Mouse (Mus musculus) CH12.LX (cell line): ENCODE data around the gene Stc2. TPM values are rescaled to one million over a fixed set of nuclear protein-coding genes. Genes with fewer than 3 reads are reported as not detected.

Source experiments
- DNase-seq: peaks from one replicate; pipeline ENCODE4 v3.0.0-alpha.2; 2013; ENCODE audit errors: extremely low read depth
- H3K27ac ChIP-seq: 2 replicates; pipeline ENCODE4 v1.5.1; 2012; ENCODE audit warnings: low read depth, mild to moderate bottlenecking, control low read depth, moderate library complexity; ENCODE audit not compliant: insufficient read depth
- H3K27me3 ChIP-seq: replicated peaks from 2 replicates; pipeline ENCODE3; 2012; ENCODE audit warnings: inconsistent platforms
- H3K36me3 ChIP-seq, 2 experiments: replicated peaks in 1 of 2; 2 replicates each; pipeline versions ENCODE3 to v1.6.1; 2012; ENCODE audit warnings: inconsistent platforms in 1 of 2, low read length in 1 of 2, mild to moderate bottlenecking in 1 of 2, mixed read lengths in 1 of 2, moderate library complexity in 1 of 2; ENCODE audit not compliant: control insufficient read depth in 1 of 2, insufficient read depth in 1 of 2
- H3K4me1 ChIP-seq, 2 experiments: 2 replicates each; pipeline ENCODE4 v1.6.1; 2012; ENCODE audit warnings: inconsistent platforms in 1 of 2, moderate library complexity in 1 of 2; ENCODE audit not compliant: insufficient read depth in 2 of 2, control insufficient read depth in 1 of 2
- H3K4me2 ChIP-seq: 2 replicates; pipeline ENCODE4 v1.6.1; 2012; ENCODE audit warnings: low read depth, mild to moderate bottlenecking, control low read depth; ENCODE audit not compliant: poor library complexity, insufficient read depth, severe bottlenecking
- H3K4me3 ChIP-seq, 3 experiments: fragments of 150-350 bp in 1 of 3; sonication (generic) in 1 of 3; replicated peaks in 1 of 3; 2 replicates each; pipeline versions ENCODE3 to v1.5.1; 2011 to 2012; ENCODE audit warnings: low read depth in 2 of 3, low read length in 2 of 3, mild to moderate bottlenecking in 2 of 3, moderate library complexity in 2 of 3, control low read depth in 1 of 3, improper control_type of control experiment in 1 of 3, inconsistent platforms in 1 of 3, mixed read lengths in 1 of 3; ENCODE audit not compliant: poor library complexity in 1 of 3
- H3K79me2 ChIP-seq: replicated peaks from 2 replicates; pipeline ENCODE4 v1.6.1; 2012; ENCODE audit warnings: mild to moderate bottlenecking, moderate library complexity; ENCODE audit not compliant: control insufficient read depth, poor library complexity, insufficient read depth, severe bottlenecking; ENCODE audit errors: extremely low read depth
- H3K9ac ChIP-seq: 2 replicates; pipeline ENCODE4 v1.6.1; 2012; ENCODE audit warnings: low read depth, mild to moderate bottlenecking, control low read depth, moderate library complexity; ENCODE audit not compliant: insufficient read depth
- H3K9me3 ChIP-seq: replicated peaks from 2 replicates; pipeline ENCODE3; 2012; ENCODE audit warnings: low read length, inconsistent platforms, mixed read lengths
- CHD1 ChIP-seq: IDR thresholded peaks from 2 replicates; pipeline ENCODE4 v1.6.1; 2012; ENCODE audit warnings: low read depth, low read length, improper control_type of control experiment, inconsistent platforms
- CHD2 ChIP-seq: IDR thresholded peaks from 2 replicates; pipeline ENCODE4 v1.6.1; 2011; ENCODE audit warnings: low read length, improper control_type of control experiment
- CTCF ChIP-seq, 2 experiments: IDR thresholded peaks in 1 of 2; conservative IDR thresholded peaks in 1 of 2; 2 replicates each; pipeline ENCODE4 v1.5.1; 2011 to 2012; ENCODE audit warnings: low read depth in 2 of 2, low read length in 2 of 2, improper control_type of control experiment in 1 of 2, inconsistent platforms in 1 of 2, mild to moderate bottlenecking in 1 of 2, moderate library complexity in 1 of 2
- ELF1 ChIP-seq: IDR thresholded peaks from 2 replicates; pipeline ENCODE4 v1.6.1; 2014; ENCODE audit warnings: low read depth, mild to moderate bottlenecking, inconsistent platforms, low read length, improper control_type of control experiment
- EP300 ChIP-seq: IDR thresholded peaks from 2 replicates; pipeline ENCODE4 v1.6.1; 2011; ENCODE audit warnings: low read length, improper control_type of control experiment
- ETS1 ChIP-seq: conservative IDR thresholded peaks from 2 replicates; pipeline ENCODE4 v1.6.1; 2012; ENCODE audit warnings: low read depth, mild to moderate bottlenecking, inconsistent platforms, low read length, improper control_type of control experiment, moderate library complexity
- HCFC1 ChIP-seq: IDR thresholded peaks from 2 replicates; pipeline ENCODE4 v1.6.1; 2012; ENCODE audit warnings: low read depth, mild to moderate bottlenecking, inconsistent platforms, low read length, improper control_type of control experiment
- IRF4 ChIP-seq: IDR thresholded peaks from 2 replicates; pipeline ENCODE4 v1.6.1; 2014; ENCODE audit warnings: low read depth, mild to moderate bottlenecking, inconsistent platforms, low read length, improper control_type of control experiment
- JUND ChIP-seq: conservative IDR thresholded peaks from 2 replicates; pipeline ENCODE4 v1.6.1; 2011; ENCODE audit warnings: low read depth, low read length, improper control_type of control experiment
- KAT2A ChIP-seq: IDR thresholded peaks from 2 replicates; pipeline ENCODE4 v1.6.1; 2012; ENCODE audit warnings: low read length, improper control_type of control experiment, inconsistent platforms; ENCODE audit not compliant: insufficient replicate concordance
- MAX ChIP-seq: IDR thresholded peaks from 2 replicates; pipeline ENCODE4 v1.6.1; 2011; ENCODE audit warnings: low read length, improper control_type of control experiment
- MEF2A ChIP-seq: IDR thresholded peaks from 2 replicates; pipeline ENCODE4 v1.6.1; 2014; ENCODE audit warnings: low read depth, mild to moderate bottlenecking, inconsistent platforms, low read length, improper control_type of control experiment, borderline replicate concordance
- MYC ChIP-seq: IDR thresholded peaks from 2 replicates; pipeline ENCODE4 v1.6.1; 2011; ENCODE audit warnings: low read depth, mild to moderate bottlenecking, improper control_type of control experiment, low read length
- NELFE ChIP-seq: IDR thresholded peaks from 2 replicates; pipeline ENCODE4 v1.6.1; 2011; ENCODE audit warnings: low read depth, low read length, improper control_type of control experiment
- NRF1 ChIP-seq: IDR thresholded peaks from 2 replicates; pipeline ENCODE4 v1.6.1; 2014; ENCODE audit warnings: low read depth, mild to moderate bottlenecking, inconsistent platforms, low read length, improper control_type of control experiment, moderate library complexity
- POLR2A ChIP-seq: IDR thresholded peaks from 2 replicates; pipeline ENCODE4 v1.6.1; 2011; ENCODE audit warnings: low read depth, mild to moderate bottlenecking, improper control_type of control experiment, low read length
- POLR2AphosphoS2 ChIP-seq: IDR thresholded peaks from 2 replicates; pipeline ENCODE4 v1.6.1; 2011; ENCODE audit warnings: low read depth, low read length, improper control_type of control experiment
- RCOR1 ChIP-seq: conservative IDR thresholded peaks from 2 replicates; pipeline ENCODE4 v1.6.1; 2012; ENCODE audit warnings: low read depth, mild to moderate bottlenecking, inconsistent platforms, low read length, improper control_type of control experiment
- SIN3A ChIP-seq: IDR thresholded peaks from 2 replicates; pipeline ENCODE4 v1.6.1; 2012; ENCODE audit warnings: low read length, improper control_type of control experiment, inconsistent platforms
- SMC3 ChIP-seq: IDR thresholded peaks from 2 replicates; pipeline ENCODE4 v1.6.1; 2011; ENCODE audit warnings: low read depth, low read length, improper control_type of control experiment
- TCF12 ChIP-seq: IDR thresholded peaks from 2 replicates; pipeline ENCODE4 v1.6.1; 2014; ENCODE audit warnings: low read depth, mild to moderate bottlenecking, inconsistent platforms, low read length, improper control_type of control experiment
- UBTF ChIP-seq: IDR thresholded peaks from 2 replicates; pipeline ENCODE4 v1.6.1; 2012; ENCODE audit warnings: low read depth, mild to moderate bottlenecking, inconsistent platforms, low read length, improper control_type of control experiment, moderate library complexity
- USF1 ChIP-seq: IDR thresholded peaks from 2 replicates; pipeline ENCODE4 v1.6.1; 2014; ENCODE audit warnings: low read depth, mild to moderate bottlenecking, inconsistent platforms, low read length, improper control_type of control experiment
- USF2 ChIP-seq: conservative IDR thresholded peaks from 2 replicates; pipeline ENCODE4 v1.6.1; 2011; ENCODE audit warnings: low read depth, low read length, improper control_type of control experiment
- ZC3H11A ChIP-seq: IDR thresholded peaks from 2 replicates; pipeline ENCODE4 v1.6.1; 2012; ENCODE audit warnings: low read depth, mild to moderate bottlenecking, inconsistent platforms, low read length, improper control_type of control experiment
- ZKSCAN1 ChIP-seq: IDR thresholded peaks from 2 replicates; pipeline ENCODE4 v1.6.1; 2012; ENCODE audit warnings: low read depth, inconsistent platforms, low read length, improper control_type of control experiment, borderline replicate concordance
- ZMIZ1 ChIP-seq: IDR thresholded peaks from 2 replicates; pipeline ENCODE4 v1.6.1; 2012; ENCODE audit warnings: low read depth, mild to moderate bottlenecking, inconsistent platforms, low read length, improper control_type of control experiment
- ZNF384 ChIP-seq: IDR thresholded peaks from 2 replicates; pipeline ENCODE4 v1.6.1; 2012; ENCODE audit warnings: low read depth, low read length, improper control_type of control experiment, inconsistent platforms
- dilution Hi-C: fragments of 300-500 bp; cut with MboI; formaldehyde crosslinking; loops from 2 replicates; pipeline ENCODE4 v1.14.3; 2020; ENCODE audit warnings: low sequenced_read_pairs; ENCODE audit not compliant: extremely low pct_unique_long_range_greater_than_20kb, extremely low pct_ligation_motif_present
- in situ Hi-C: fragments of 300-500 bp; cut with MboI; formaldehyde crosslinking; loops from 3 replicates; pipeline ENCODE4 v1.14.3; 2019; ENCODE audit warnings: low sequenced_read_pairs, low pct_ligation_motif_present, low pct_unique_long_range_greater_than_20kb, mixed read lengths
- polyA plus RNA-seq: library from polyadenylated mRNA; unstranded; fragments of >175 nt; gene quantifications from 2 replicates; pipeline ENCODE4 v1.2.1, GENCODE M21; 2012; ENCODE audit warnings: low read depth; ENCODE audit not compliant: insufficient read length
- total RNA-seq, 2 experiments: library from RNA; depleted of rRNA; stranded (reverse); fragments of 300-350 nt in 1 of 2; fragments of >200 nt in 1 of 2; gene quantifications; 2 replicates each; pipeline ENCODE4 v1.2.3; 2012 to 2014

Stc2 gene
- total and polyA plus RNA-seq, 3 experiments = not detected

DNA sequence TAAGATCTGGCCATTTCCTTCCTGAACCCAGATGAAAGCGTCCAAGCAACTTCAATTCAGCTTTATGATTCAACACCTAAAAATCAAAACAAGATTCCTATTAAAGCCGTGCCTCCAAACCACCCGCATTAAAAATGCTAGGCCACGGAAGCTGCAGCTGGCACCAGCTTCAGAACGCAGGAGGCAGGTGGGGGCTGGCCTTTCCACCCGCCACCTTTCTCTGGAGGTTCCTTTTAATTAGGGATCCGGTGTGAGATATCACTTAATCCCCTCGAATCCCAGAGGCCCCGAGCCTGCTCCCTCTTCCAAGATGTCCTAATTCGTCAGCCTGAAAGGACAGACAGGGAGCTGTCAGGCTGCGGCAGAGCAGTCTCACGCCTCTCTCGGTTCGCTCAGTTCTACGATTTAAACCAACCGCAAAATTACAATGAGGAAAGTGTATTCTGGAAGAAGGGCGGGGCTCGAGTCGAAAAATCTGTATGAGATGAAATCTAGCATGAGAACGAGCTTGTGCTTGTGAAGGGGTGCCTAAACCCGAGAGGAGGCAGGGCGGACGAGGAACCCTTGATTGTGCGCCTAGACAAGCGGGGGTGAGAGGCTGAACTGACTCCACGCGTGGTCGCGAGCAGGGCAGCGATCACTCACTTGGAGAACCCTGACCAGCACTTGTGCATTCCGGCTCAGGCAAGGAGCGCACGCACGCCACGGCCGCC, 1.5 kb downstream of the Stc2 start:
- no peak for DNase-seq
- Histone ChIP-seq H3K4me2 (no peak overlapping the region), H3K79me2 (no peaks in the 10 kb centered on the region), H3K27ac (no peak overlapping the region), H3K9ac (no peak overlapping the region), H3K4me1 (peaks cover 0 to 22% of the 10 kb centered on the region in 2 experiments; a peak in 2 of 4 replicates), H3K4me3 (no peak overlapping the region), H3K36me3 (no peaks in the 10 kb centered on the region), H3K9me3 (peaks cover 22% of the 10 kb centered on the region), H3K27me3 (no peaks in the 10 kb centered on the region)
- TF ChIP-seq NELFE = no peak
- no peak for TF ChIP-seq ETS1
- no peak for TF ChIP-seq ZC3H11A
- no peak for TF ChIP-seq MEF2A
- TF ChIP-seq EP300 = no peak
- TF ChIP-seq RCOR1 = no peak
- TF ChIP-seq ZKSCAN1 = no peak
- TF ChIP-seq MAX = no peak
- no peak for TF ChIP-seq ZMIZ1
- no peak for TF ChIP-seq CHD2
- TF ChIP-seq TCF12 = no peak
- no peak for TF ChIP-seq IRF4
- no peak for TF ChIP-seq CTCF (conservative IDR thresholded peaks at IDR 0.05 in 1 of 2, IDR thresholded peaks at IDR 0.05 in 1 of 2; ENCODE audit: low read depth in 2 of 2, low read length in 2 of 2)
- TF ChIP-seq KAT2A = no peak
- no peak for TF ChIP-seq SIN3A
- no peak for TF ChIP-seq NRF1
- TF ChIP-seq USF2 = no peak
- TF ChIP-seq HCFC1 = no peak
- TF ChIP-seq USF1 = no peak
- no peak for TF ChIP-seq ELF1
- dilution Hi-C loops = no loop called here
- in situ Hi-C loops = no loop called here

DNA sequence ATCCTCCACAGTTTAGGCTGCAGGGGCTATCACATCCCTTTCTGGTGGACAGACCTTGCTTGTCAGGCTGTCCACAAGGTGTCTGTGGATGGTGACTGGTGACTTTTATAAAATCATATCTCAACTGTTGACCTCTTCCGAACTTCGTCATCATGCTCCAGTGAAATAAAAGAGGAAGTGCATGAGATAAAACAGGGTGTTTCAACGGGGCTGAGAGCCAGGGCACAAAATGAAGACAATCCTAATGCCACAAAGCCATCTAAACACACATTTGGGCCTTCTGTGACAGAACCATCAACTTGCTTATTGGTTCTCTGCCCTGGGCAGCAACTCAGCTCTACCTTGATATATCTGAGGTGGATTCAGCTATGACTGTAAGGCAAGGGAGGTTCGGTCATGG, 3.0 kb downstream of the Stc2 start:
- Histone ChIP-seq H3K4me3 (no peak overlapping the region), H3K27me3 (no peaks in the 10 kb centered on the region), H3K4me2 (no peak overlapping the region), H3K9ac (no peak overlapping the region), H3K79me2 (no peaks in the 10 kb centered on the region), H3K4me1 (peaks cover 0 to 7% of the 10 kb centered on the region in 2 experiments; a peak in 2 of 4 replicates), H3K27ac (no peak overlapping the region), H3K9me3 (peaks cover 22% of the 10 kb centered on the region), H3K36me3 (no peaks in the 10 kb centered on the region)
- TF ChIP-seq CTCF (conservative IDR thresholded peaks at IDR 0.05 in 1 of 2, IDR thresholded peaks at IDR 0.05 in 1 of 2; ENCODE audit: low read depth in 2 of 2, low read length in 2 of 2) = no peak
- TF ChIP-seq POLR2AphosphoS2 = no peak
- no peak for TF ChIP-seq ZNF384
- no peak for TF ChIP-seq JUND
- no peak for TF ChIP-seq SMC3
- no peak for TF ChIP-seq ELF1
- TF ChIP-seq USF1 = no peak
- TF ChIP-seq TCF12 = no peak
- no peak for TF ChIP-seq CHD1
- TF ChIP-seq MYC = no peak
- no peak for TF ChIP-seq POLR2A
- TF ChIP-seq ZMIZ1 = no peak
- TF ChIP-seq RCOR1 = no peak
- TF ChIP-seq SIN3A = no peak
- no peak for TF ChIP-seq MEF2A
- TF ChIP-seq CHD2 = no peak
- no peak for TF ChIP-seq EP300
- no peak for TF ChIP-seq UBTF
- no peak for DNase-seq
- in situ Hi-C loops = no loop called here
- dilution Hi-C loops = no loop called here
